Mouse (Mus musculus) layer of hippocampus, postnatal 10 days (tissue): ENCODE data around the gene Kcnn1. TPM values are rescaled to one million over a fixed set of nuclear protein-coding genes. Genes with fewer than 3 reads are reported as not detected.

Experiments used
- DNase-seq, 2 experiments: peaks; one replicate each; pipeline ENCODE4 v3.0.0; 2021; ENCODE audit warnings: low spot score in 2 of 2
- microRNA-seq, 2 experiments: library from miRNA; unstranded; fragments of <30 nt; microRNA quantifications; one replicate each; pipeline ENCODE4 v1.2.0; 2021
- total RNA-seq, 2 experiments: library from RNA; stranded (reverse); gene quantifications; 2 replicates each; pipeline ENCODE4 v1.2.3; 2021

The Kcnn1 gene
- total RNA-seq, 2 experiments from 2014 or later: 25.3 to 28.3 TPM

GRCm38 (mm10) chr8:70795370-70795769 is 67.7 kb downstream of the Kcnn1 start:
- DNase-seq: no peak

DNA sequence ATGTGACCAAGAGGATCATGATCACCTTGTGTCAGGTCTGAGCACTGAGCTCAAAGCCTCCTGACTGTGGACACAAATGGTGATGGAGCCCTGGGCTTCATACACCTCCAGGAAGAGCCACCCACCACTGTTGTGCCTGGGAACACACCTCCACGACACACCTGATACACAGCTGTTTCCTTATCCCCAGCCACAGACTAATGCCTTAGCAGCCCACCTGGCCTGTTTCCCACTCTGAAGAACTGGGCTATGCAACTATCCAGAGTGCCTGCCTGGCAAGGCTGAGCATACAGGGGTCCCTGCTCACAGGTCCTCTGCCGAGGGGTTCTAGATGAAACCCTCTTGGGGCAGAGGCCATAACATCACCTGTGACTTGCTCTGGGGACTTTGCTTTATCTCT is 68.8 kb downstream of the Kcnn1 start:
- DNase-seq: no peak

DNA sequence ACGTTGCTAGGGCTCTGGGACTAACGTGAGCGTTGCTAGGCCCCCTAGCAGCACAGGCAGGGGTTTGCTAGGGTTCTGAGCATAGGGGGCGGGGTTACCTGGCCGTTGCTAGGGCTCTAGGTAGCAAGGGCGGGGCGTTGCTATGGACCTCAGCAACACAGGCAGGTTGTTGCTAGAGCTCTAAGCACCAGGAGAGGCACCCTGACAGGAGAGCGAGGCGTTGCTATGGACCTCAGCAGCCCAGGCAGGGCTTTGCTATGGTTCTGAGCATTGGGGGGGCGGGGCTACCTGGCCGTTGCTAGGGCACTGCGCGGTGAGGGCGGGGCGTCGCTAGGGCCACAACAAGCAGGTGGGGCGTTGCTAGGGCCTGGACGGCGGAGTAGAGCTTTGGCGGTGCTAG is 70.4 kb downstream of the Kcnn1 start:
- DNase-seq: no peak

Small RNA genes within 50 kb of the gene (microRNA-seq; reads per million reads assigned to microRNA genes)
- 2.5 to 2.7 reads per million in 2 experiments for gene Mir7067
- gene Mir7240: 16.3 to 21.4 reads per million in 2 experiments

Other genes starting within 250 kb of the Kcnn1 start
- gene Lrrc25, start 247.1 kb downstream of the Kcnn1 start, total RNA-seq: 1 to 10 TPM in 1 of 2 experiments, under 1 TPM in 1; 0.96 to 2.3 TPM
- not detected for gene Gdf15, start 230.8 kb downstream of the Kcnn1 start, total RNA-seq
- gene Pgpep1, start 202.9 kb downstream of the Kcnn1 start, total RNA-seq: 10 to 100 TPM; 25.8 to 31.9 TPM
- gene Lsm4, start 190.0 kb downstream of the Kcnn1 start, total RNA-seq: 10 to 100 TPM; 72.3 to 76.5 TPM
- gene Jund, start 164.3 kb downstream of the Kcnn1 start, total RNA-seq: 100 to 1,000 TPM; 166 to 187 TPM
- gene Iqcn, start 159.8 kb downstream of the Kcnn1 start, total RNA-seq: under 1 TPM in 1 of 2 experiments, not detected in 1; 0.07 TPM
- not detected for gene Gm3336, start 144.7 kb downstream of the Kcnn1 start, total RNA-seq
- gene Pde4c, start 139.5 kb downstream of the Kcnn1 start, total RNA-seq: under 1 TPM; 0.51 to 0.64 TPM
- 100 to 1,000 TPM; 584 to 714 TPM for gene Rab3a, start 108.6 kb downstream of the Kcnn1 start, total RNA-seq
- gene Mpv17l2, start 102.3 kb downstream of the Kcnn1 start, total RNA-seq: 10 to 100 TPM; 45.3 to 49.9 TPM
- 100 to 1,000 TPM; 170 to 174 TPM for gene Pik3r2, start 86.5 kb downstream of the Kcnn1 start, total RNA-seq
- 100 to 1,000 TPM; 179 to 186 TPM for gene Mast3, start 58.2 kb downstream of the Kcnn1 start, total RNA-seq
- gene Il12rb1, start 54.8 kb downstream of the Kcnn1 start, total RNA-seq: under 1 TPM; 0.30 to 0.38 TPM
- gene Arrdc2, start 23.5 kb downstream of the Kcnn1 start, total RNA-seq: 10 to 100 TPM; 15.7 to 18.1 TPM
- gene Ccdc124, start 10.7 kb upstream of the Kcnn1 start, total RNA-seq: 100 to 1,000 TPM in 1 of 2 experiments, 10 to 100 TPM in 1; 97.6 to 108 TPM
- 1 to 10 TPM; 5.2 to 6.9 TPM for gene Slc5a5, start 29.5 kb upstream of the Kcnn1 start, total RNA-seq
- gene Rpl18a, start 34.2 kb upstream of the Kcnn1 start, total RNA-seq: 100 to 1,000 TPM; 832 to 857 TPM
- 100 to 1,000 TPM in 1 of 2 experiments, 10 to 100 TPM in 1; 75.1 to 101 TPM for gene Map1s, start 42.7 kb upstream of the Kcnn1 start, total RNA-seq